Mouse (Mus musculus) MEL (cell line): Measurements from ENCODE around the gene Gm20388.

Experiments used
- GATA1 ChIP-seq: IDR thresholded peaks from 2 replicates; pipeline ENCODE4 v1.6.1; 2011; ENCODE audit warnings: low read depth, low read length, improper control_type of control experiment
- POLR2A ChIP-seq, 2 experiments: IDR thresholded peaks; 2 replicates each; pipeline ENCODE4 v1.6.1; 2011 to 2012; ENCODE audit warnings: low read length in 2 of 2, mild to moderate bottlenecking in 2 of 2, control low read depth in 1 of 2, improper control_type of control experiment in 1 of 2, low read depth in 1 of 2, moderate library complexity in 1 of 2; ENCODE audit not compliant: control insufficient read depth in 1 of 2, insufficient read depth in 1 of 2, poor library complexity in 1 of 2

DNA sequence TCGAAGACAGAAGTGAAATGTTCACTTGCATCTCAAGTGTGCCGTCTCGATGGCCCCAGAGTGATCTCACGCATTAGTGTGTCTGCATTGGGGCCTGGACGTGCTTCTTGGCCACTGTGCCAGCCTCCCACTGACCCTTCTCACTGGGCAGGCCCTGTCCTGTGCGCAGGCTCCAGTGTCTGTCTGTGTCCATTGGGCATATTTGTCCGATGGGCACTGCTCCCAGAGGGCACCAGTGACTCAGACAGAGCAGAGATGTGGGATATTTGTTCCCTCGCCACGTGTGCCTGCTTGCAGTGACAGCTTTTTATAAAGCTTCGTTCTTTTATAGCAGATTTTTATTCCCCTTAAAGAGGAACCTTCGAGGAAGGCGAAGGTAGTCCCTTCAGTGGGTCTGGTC is 1863.2 kb downstream of the Gm20388 start:
- TF ChIP-seq POLR2A (IDR thresholded peaks at IDR 0.05; ENCODE audit: control insufficient read depth in 1 of 2, insufficient read depth in 1 of 2, low read depth in 1 of 2, low read length in 2 of 2, poor library complexity in 1 of 2), result no peak
- TF ChIP-seq GATA1, result no peak
